29 mouse cellular contexts compared by ENCODE assay signal in genomic region chr8:86271477-86271876, GRCm38 (mm10).
A peak's percentile ranks its signal among the peaks of the same experiment; 100 is the strongest.
DNase-seq lines count a peak whose midpoint lies in the region; ATAC-seq lines count a peak whose summit lies in the region.
"Had no signal": no experiment of that assay in that cellular context is flagged by ENCODE, and none has a peak within 500 bp of the region (broad histone marks: within the 10 kb centered on the region; RNA-seq: fewer than 3 reads in every experiment).

No protein-coding gene starts in this region.

- DNase-seq in forebrain, embryonic 11.5 days (ENCODE audit: low spot score), result no peak
- no peak for DNase-seq in frontal cortex, postnatal 25 days (ENCODE audit: low spot score in 2 of 2)
- DNase-seq in layer of hippocampus, adult 9-11 months, result peak; percentile 33
- no peak for DNase-seq in layer of hippocampus, adult 18-20 months (ENCODE audit: low spot score in 2 of 2)
- DNase-seq in brain, adult 2 months (ENCODE audit: low read depth, low spot score), result peak; percentile 64
- no peak for DNase-seq in kidney, postnatal 10 days
- DNase-seq: adrenal gland, adult 8-10 months; adrenal gland, postnatal 25 days; cerebellum, adult 11 months; cerebellum, adult 2 months; cerebellum, adult 9-11 months; cerebellum, postnatal 25 days; gastrocnemius, postnatal 10 days; gastrocnemius, postnatal 36 days; heart, adult 2 months; heart, postnatal 10 days; heart, postnatal 36 days had no signal

- no peak for ATAC-seq in forebrain, embryonic 15.5 days (replicated peaks)
- no peak for ATAC-seq in forebrain, embryonic 11.5 days (replicated peaks; ENCODE audit: low FRiP score)
- peak; percentile 59 for ATAC-seq in frontal cortex, adult (ENCODE audit: low TSS enrichment)
- ATAC-seq: activated CD4-positive, CD25-positive, alpha-beta regulatory T cell, adult 4 months; forebrain, embryonic 14.5 days; hindbrain, embryonic 16.5 days; intestine, embryonic 15.5 days had no signal

- H3K27me3 ChIP-seq in forebrain, embryonic 15.5 days, result no peaks in the 10 kb centered on the region
- H3K27me3 ChIP-seq in forebrain, embryonic 11.5 days (ENCODE audit: control insufficient read depth, insufficient read depth, low read length), result no peaks in the 10 kb centered on the region
- H3K27me3 ChIP-seq: embryonic facial prominence, embryonic 12.5 days; embryonic facial prominence, embryonic 15.5 days; heart, embryonic 12.5 days; heart, embryonic 15.5 days; hindbrain, embryonic 13.5 days; intestine, embryonic 15.5 days had no signal

- no peak overlapping the region for H3K4me2 ChIP-seq in forebrain, embryonic 15.5 days (replicated peaks)
- H3K4me2 ChIP-seq in forebrain, embryonic 11.5 days (ENCODE audit: low read depth, low read length, severe bottlenecking), result no peak overlapping the region
- H3K4me2 ChIP-seq: embryonic facial prominence, embryonic 12.5 days; embryonic facial prominence, embryonic 15.5 days; heart, embryonic 12.5 days; heart, embryonic 15.5 days; hindbrain, embryonic 13.5 days; intestine, embryonic 15.5 days had no signal

- H3K4me3 ChIP-seq in forebrain, embryonic 15.5 days, result no peak overlapping the region
- no peak overlapping the region for H3K4me3 ChIP-seq in forebrain, embryonic 11.5 days (ENCODE audit: low read depth, low read length)
- H3K4me3 ChIP-seq: embryonic facial prominence, embryonic 12.5 days; embryonic facial prominence, embryonic 15.5 days; heart, adult 2 months; heart, embryonic 12.5 days; heart, embryonic 15.5 days; hindbrain, embryonic 10.5 days; hindbrain, embryonic 13.5 days; intestine, embryonic 15.5 days had no signal

- H3K9ac ChIP-seq in forebrain, embryonic 15.5 days (replicated peaks), result no peak overlapping the region
- H3K9ac ChIP-seq in forebrain, embryonic 11.5 days (ENCODE audit: low read length), result no peak overlapping the region
- H3K9ac ChIP-seq: embryonic facial prominence, embryonic 12.5 days; embryonic facial prominence, embryonic 15.5 days; heart, embryonic 12.5 days; heart, embryonic 15.5 days; hindbrain, embryonic 13.5 days; intestine, embryonic 15.5 days had no signal

- H3K4me1 ChIP-seq in forebrain, embryonic 15.5 days, result peaks cover 11% of the 10 kb centered on the region
- H3K4me1 ChIP-seq in forebrain, embryonic 11.5 days (replicated peaks; ENCODE audit: control insufficient read depth, insufficient read depth, low read length), result peaks cover 3% of the 10 kb centered on the region; the same call in 1 of the 2 replicates
- H3K4me1 ChIP-seq: embryonic facial prominence, embryonic 15.5 days; heart, embryonic 15.5 days; intestine, embryonic 15.5 days had no signal

- WGBS in forebrain, embryonic 15.5 days, result 76% methylated on average over 6 of the region's 6 CpGs
- WGBS in forebrain, embryonic 11.5 days, result 89% methylated on average over 6 of the region's 6 CpGs

- H3K9me3 ChIP-seq in forebrain, embryonic 15.5 days, result no peaks in the 10 kb centered on the region
- H3K9me3 ChIP-seq in forebrain, embryonic 11.5 days (ENCODE audit: control insufficient read depth, low read length), result no peaks in the 10 kb centered on the region
- H3K9me3 ChIP-seq: embryonic facial prominence, embryonic 12.5 days; embryonic facial prominence, embryonic 15.5 days; heart, embryonic 12.5 days; heart, embryonic 15.5 days; hindbrain, embryonic 10.5 days; hindbrain, embryonic 13.5 days; intestine, embryonic 15.5 days had no signal

- H3K36me3 ChIP-seq in forebrain, embryonic 15.5 days, result no peaks in the 10 kb centered on the region
- H3K36me3 ChIP-seq in forebrain, embryonic 11.5 days (ENCODE audit: control insufficient read depth, insufficient read depth, low read length), result no peaks in the 10 kb centered on the region
- H3K36me3 ChIP-seq: embryonic facial prominence, embryonic 12.5 days; embryonic facial prominence, embryonic 15.5 days; heart, embryonic 12.5 days; heart, embryonic 15.5 days; hindbrain, embryonic 10.5 days; hindbrain, embryonic 13.5 days; intestine, embryonic 15.5 days had no signal

- 0 out of 2 replicates have a peak overlapping the region, but pooled peaks have one; percentile 17 for H3K27ac ChIP-seq in forebrain, embryonic 15.5 days (replicated peaks)
- H3K27ac ChIP-seq in forebrain, embryonic 11.5 days (ENCODE audit: low read depth, low read length), result no peak overlapping the region
- H3K27ac ChIP-seq: embryonic facial prominence, embryonic 12.5 days; embryonic facial prominence, embryonic 15.5 days; heart, adult 2 months; heart, embryonic 15.5 days; hindbrain, embryonic 10.5 days; hindbrain, embryonic 13.5 days; intestine, embryonic 15.5 days had no signal

Comparison
In these comparisons a context has a peak if more than half of its experiments do, and no peak if none do; other contexts are left out.
1. DNase-seq: peak in layer of hippocampus, adult 9-11 months (single experiment) and brain, adult 2 months (single experiment); none in forebrain, embryonic 11.5 days (single experiment), frontal cortex, postnatal 25 days (0 of 2), layer of hippocampus, adult 18-20 months (0 of 2) and kidney, postnatal 10 days (single experiment).